Mouse (Mus musculus) E14TG2a.4 (cell line): ENCODE results near the gene Olfr1054.

Experiments used
- CTCF ChIP-seq: conservative IDR thresholded peaks from 2 replicates; pipeline ENCODE4 v1.5.1; 2014; ENCODE audit warnings: low read length
- NANOG ChIP-seq: IDR thresholded peaks from 2 replicates; pipeline ENCODE4 v1.6.1; 2014; ENCODE audit warnings: borderline replicate concordance, low read length, mixed read lengths
- POU5F1 ChIP-seq: IDR thresholded peaks from 2 replicates; pipeline ENCODE4 v1.6.1; 2014; ENCODE audit warnings: low read length, borderline replicate concordance

- TF ChIP-seq CTCF (no peak), NANOG (no peak), POU5F1 (no peak)
Observed at GRCm38 (mm10) chr2:86362369-86362768, 27.1 kb upstream of the Olfr1054 start, which contains the start of gene Olfr1056.
